Mouse (Mus musculus): ENCODE measurements around the gene Micall1. TPM values are rescaled to one million over a fixed set of nuclear protein-coding genes. Genes with fewer than 3 reads are reported as not detected.

Gene Micall1
- polyA plus RNA-seq, 1 experiment from 2014 or later, result 11.9 TPM

DNA sequence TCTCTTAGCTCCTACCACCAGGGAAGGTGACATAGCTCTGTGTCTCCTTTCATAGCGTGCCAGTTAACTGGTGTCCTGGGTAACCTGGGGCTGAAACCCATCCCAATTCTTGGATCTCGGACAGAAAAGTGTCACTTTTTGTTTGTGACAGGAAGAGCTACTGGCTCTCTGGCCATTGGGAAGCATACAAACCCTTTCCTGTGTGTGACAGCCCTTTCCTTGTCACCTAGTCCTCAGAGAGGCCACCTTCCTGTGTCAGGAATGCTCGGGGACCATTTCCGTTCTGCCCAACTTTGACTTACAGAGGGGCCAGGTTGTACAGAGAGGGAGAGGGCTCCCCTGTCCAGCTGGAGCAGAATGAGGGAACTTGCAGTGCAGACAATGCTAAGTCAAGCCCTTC, 9.2 kb upstream of the Micall1 start:
- Histone ChIP-seq H3K4me1 (peaks cover 32% of the 10 kb centered on the region), H3K4me3 (replicated peaks) (no peak overlapping the region), H3K27ac (peak overlapping the region; percentile 88; the same call in 1 of the 2 replicates), H3K4me2 (no peak overlapping the region), H3K36me3 (peaks cover 2% of the 10 kb centered on the region; the same call in 1 of the 2 replicates), H3K9ac (no peak overlapping the region), H3K9me3 (no peaks in the 10 kb centered on the region), H3K27me3 (replicated peaks) (no peaks in the 10 kb centered on the region)
- ATAC-seq (ENCODE audit: insufficient read depth, low FRiP score, low read depth), result no peak
- WGBS, result 72% methylated on average over 4 of the region's 4 CpGs

DNA sequence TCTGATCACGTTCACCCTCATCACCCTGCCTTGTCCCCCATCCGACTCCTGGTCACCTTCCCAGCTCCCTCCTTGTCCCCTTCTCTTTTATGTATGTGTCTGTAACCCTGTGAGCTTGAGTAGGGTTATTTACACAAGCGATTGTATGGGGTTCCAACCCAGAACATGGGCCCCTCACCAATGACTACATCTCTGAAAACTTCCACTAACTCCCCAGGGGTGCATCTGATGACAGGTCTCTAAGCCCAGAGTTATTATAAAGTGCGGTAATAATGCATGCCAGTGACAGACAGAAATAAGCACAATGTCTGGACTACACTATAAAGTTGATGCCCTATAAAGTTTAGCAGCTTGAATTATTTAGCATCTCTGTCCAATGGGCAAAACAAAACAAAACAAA, 8.3 kb upstream of the Micall1 start:
- Histone ChIP-seq H3K4me1 (peaks cover 32% of the 10 kb centered on the region), H3K9me3 (no peaks in the 10 kb centered on the region), H3K27me3 (replicated peaks) (no peaks in the 10 kb centered on the region), H3K9ac (no peak overlapping the region), H3K27ac (no peak overlapping the region), H3K36me3 (no peaks in the 10 kb centered on the region; the same call in 1 of the 2 replicates), H3K4me3 (replicated peaks) (no peak overlapping the region), H3K4me2 (no peak overlapping the region)
- ATAC-seq (ENCODE audit: insufficient read depth, low FRiP score, low read depth), result no peak
- WGBS, result 67% methylated on average over 4 of the region's 4 CpGs

DNA sequence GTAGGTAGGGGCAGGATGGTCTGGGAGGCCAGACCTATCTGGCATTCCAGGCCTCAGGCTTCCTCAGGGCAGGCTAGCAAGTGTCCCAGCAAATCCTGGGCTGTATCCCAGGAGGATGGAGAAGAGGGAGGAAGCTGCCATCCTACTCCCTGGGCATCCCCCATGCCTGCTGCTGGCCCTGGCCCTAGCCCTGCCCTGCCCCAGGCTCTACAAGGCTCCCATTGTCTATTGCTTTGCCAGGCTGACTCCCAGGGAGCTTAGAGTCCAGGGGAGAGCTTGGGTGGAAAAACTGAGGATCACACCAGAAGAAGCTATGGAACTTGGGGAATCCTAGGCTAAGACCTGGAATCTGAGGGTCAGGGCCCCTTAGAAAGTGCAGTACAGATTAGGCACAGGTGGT, 7.2 kb upstream of the Micall1 start:
- no peaks in the 10 kb centered on the region for H3K9me3 ChIP-seq
- ATAC-seq (ENCODE audit: insufficient read depth, low FRiP score, low read depth), result no peak
- peaks cover 29% of the 10 kb centered on the region for H3K4me1 ChIP-seq
- no peak overlapping the region for H3K4me3 ChIP-seq (replicated peaks)
- no peak overlapping the region for H3K4me2 ChIP-seq
- no peaks in the 10 kb centered on the region for H3K27me3 ChIP-seq (replicated peaks)
- no peak overlapping the region for H3K27ac ChIP-seq
- no peak overlapping the region for H3K9ac ChIP-seq
- H3K36me3 ChIP-seq, result no peaks in the 10 kb centered on the region

DNA sequence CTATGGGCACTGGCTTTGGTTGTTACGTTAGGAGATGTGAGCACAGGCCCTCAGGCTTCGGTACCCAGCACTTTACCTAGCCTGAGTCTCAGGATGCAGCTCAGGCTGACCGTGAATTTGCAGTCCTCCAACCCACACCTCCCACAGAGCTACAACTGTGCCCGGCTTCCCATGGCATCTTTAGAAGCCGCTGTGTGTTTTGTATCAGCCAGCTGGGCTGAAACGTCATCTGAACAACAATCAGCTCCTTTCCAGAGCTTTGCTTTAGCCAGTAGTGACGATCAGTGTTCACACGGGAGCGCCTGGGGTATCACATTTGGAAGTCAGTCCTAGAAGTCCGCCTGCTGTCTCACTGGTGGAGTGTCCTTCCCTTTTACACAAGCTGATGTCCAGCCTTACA, 5.4 kb upstream of the Micall1 start:
- no peak overlapping the region for H3K4me2 ChIP-seq
- no peaks in the 10 kb centered on the region for H3K9me3 ChIP-seq
- no peaks in the 10 kb centered on the region for H3K27me3 ChIP-seq (replicated peaks)
- no peak overlapping the region for H3K9ac ChIP-seq
- H3K27ac ChIP-seq, result no peak overlapping the region
- ATAC-seq (ENCODE audit: insufficient read depth, low FRiP score, low read depth), result no peak
- peaks cover 17% of the 10 kb centered on the region for H3K4me1 ChIP-seq
- H3K4me3 ChIP-seq (replicated peaks), result no peak overlapping the region
- 79% methylated on average over 10 of the region's 10 CpGs for WGBS
- no peaks in the 10 kb centered on the region for H3K36me3 ChIP-seq

DNA sequence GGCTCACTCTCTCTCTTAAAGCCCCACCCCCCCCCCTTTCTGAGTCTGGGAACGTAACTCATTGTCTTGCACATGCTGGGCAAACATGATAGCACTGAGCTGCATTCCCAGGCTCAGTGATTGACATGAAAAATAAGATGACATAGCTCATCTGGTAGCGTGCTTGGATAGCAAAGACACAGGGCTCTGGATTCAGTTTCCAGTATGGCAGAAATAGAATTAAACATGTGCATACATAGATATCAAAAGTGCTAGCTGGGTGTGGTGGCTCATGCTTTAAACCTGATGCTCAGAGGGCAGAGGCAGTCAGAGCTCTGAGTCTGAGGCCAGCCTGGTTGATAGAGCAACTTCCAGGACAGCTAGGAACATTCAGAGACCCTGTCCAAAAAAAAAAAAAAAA, 2.9 kb upstream of the Micall1 start:
- H3K36me3 ChIP-seq, result no peaks in the 10 kb centered on the region
- H3K4me2 ChIP-seq, result no peak overlapping the region
- WGBS, result 52% methylated on average over 2 of the region's 2 CpGs
- no peak overlapping the region for H3K4me3 ChIP-seq (replicated peaks)
- H3K9me3 ChIP-seq, result no peaks in the 10 kb centered on the region
- ATAC-seq (ENCODE audit: insufficient read depth, low FRiP score, low read depth), result no peak
- H3K27ac ChIP-seq, result no peak overlapping the region
- H3K27me3 ChIP-seq (replicated peaks), result no peaks in the 10 kb centered on the region
- peaks cover 22% of the 10 kb centered on the region for H3K4me1 ChIP-seq
- no peak overlapping the region for H3K9ac ChIP-seq

DNA sequence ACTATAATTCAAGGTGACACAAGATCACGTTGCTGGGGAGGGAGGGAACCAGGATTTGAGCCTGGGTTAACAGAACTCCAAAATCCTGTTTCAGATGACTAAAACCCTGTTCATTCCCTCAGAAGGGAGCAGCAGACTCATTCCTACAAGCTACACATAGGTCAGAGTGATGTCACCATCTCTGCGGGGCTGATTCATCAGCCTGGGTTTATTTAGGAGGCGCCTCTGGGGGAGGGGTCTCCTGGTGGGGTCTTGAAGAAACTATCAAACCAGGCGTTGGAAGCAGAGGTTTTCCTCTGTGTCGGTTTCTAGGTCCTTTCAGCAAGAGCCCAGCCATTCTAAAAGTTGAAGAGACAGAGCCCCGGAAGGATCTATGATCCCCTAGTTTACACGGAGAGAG, 732 bp upstream of the Micall1 start:
- peak overlapping the region; percentile 90 for H3K27ac ChIP-seq
- no peaks in the 10 kb centered on the region for H3K27me3 ChIP-seq (replicated peaks)
- peak overlapping the region; percentile 95 for H3K4me3 ChIP-seq (replicated peaks)
- WGBS, result 20% methylated on average over 7 of the region's 7 CpGs
- H3K4me1 ChIP-seq, result peaks cover 29% of the 10 kb centered on the region
- no peak overlapping the region; the same call in 1 of the 2 replicates for H3K9ac ChIP-seq
- H3K9me3 ChIP-seq, result no peaks in the 10 kb centered on the region
- H3K36me3 ChIP-seq, result no peaks in the 10 kb centered on the region
- no peak for ATAC-seq (ENCODE audit: insufficient read depth, low FRiP score, low read depth)
- peak overlapping the region; percentile 95 for H3K4me2 ChIP-seq

DNA sequence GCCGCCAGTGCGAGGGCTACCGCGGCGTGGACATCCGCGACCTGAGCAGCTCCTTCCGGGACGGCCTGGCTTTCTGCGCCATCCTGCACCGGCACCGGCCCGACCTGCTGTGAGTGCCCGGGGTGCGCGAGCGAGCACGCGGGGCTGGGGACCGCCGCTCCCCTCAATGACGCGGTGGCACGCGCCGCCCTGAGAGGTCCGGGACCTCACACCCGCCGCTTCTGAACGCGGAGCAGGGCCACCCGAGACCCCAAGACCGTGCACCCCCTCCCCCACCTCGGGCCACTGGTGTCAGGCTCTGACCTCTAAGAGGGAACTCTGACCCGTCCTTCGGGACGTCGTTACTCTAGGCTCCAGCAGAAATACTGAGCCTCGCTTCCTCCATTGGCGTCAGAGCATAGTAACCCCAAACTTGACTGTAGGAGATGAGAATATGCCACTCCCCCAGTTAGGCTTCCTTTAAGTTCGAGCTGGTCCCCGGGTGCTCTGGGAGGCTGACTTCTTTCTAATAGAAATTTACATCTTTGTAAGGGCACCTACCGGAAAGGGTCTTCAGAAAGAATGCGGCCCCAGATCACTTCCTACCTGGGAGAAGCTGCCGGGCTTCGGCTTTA, 730 bp downstream of the Micall1 start:
- under 1% methylated on average over 46 of the region's 46 CpGs for WGBS
- H3K9ac ChIP-seq, result peak overlapping the region; percentile 96
- H3K27ac ChIP-seq, result peak overlapping the region; percentile 90
- no peaks in the 10 kb centered on the region for H3K36me3 ChIP-seq
- peak overlapping the region; percentile 95 for H3K4me2 ChIP-seq
- H3K9me3 ChIP-seq, result no peaks in the 10 kb centered on the region
- H3K4me3 ChIP-seq (replicated peaks), result peak overlapping the region; percentile 95
- ATAC-seq (ENCODE audit: insufficient read depth, low FRiP score, low read depth), result peak; percentile 51
- no peaks in the 10 kb centered on the region for H3K27me3 ChIP-seq (replicated peaks)
- peaks cover 29% of the 10 kb centered on the region for H3K4me1 ChIP-seq

DNA sequence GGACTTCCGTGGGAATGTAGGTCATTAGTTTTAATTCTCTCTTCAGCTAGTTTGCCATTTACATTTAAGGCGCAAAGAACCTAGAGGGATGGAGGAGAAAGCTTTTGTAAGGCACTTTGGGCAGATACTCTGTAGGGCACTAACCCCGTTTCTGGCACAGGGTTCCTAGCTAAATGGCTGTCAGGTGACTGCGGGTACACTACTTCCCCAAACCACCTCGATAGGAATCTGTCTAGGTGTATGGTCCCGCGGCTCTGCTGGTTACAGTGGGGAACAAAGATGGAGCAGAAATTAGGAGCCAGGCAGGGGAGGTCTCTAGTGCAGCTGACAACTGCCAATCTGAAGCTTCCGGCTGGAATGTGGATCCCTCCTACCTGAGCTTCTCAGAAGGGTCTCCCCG, 1.3 kb downstream of the Micall1 start:
- peak overlapping the region; percentile 96 for H3K9ac ChIP-seq
- no peaks in the 10 kb centered on the region for H3K27me3 ChIP-seq (replicated peaks)
- ATAC-seq (ENCODE audit: insufficient read depth, low FRiP score, low read depth), result no peak
- WGBS, result 22% methylated on average over 9 of the region's 9 CpGs
- H3K4me3 ChIP-seq (replicated peaks), result peak overlapping the region; percentile 95
- 0 out of 2 replicates have a peak, but pooled peaks cover 5% of the 10 kb centered on the region for H3K36me3 ChIP-seq
- peak overlapping the region; percentile 90 for H3K27ac ChIP-seq
- H3K4me2 ChIP-seq, result peak overlapping the region; percentile 95
- H3K9me3 ChIP-seq, result no peaks in the 10 kb centered on the region
- peaks cover 29% of the 10 kb centered on the region for H3K4me1 ChIP-seq

DNA sequence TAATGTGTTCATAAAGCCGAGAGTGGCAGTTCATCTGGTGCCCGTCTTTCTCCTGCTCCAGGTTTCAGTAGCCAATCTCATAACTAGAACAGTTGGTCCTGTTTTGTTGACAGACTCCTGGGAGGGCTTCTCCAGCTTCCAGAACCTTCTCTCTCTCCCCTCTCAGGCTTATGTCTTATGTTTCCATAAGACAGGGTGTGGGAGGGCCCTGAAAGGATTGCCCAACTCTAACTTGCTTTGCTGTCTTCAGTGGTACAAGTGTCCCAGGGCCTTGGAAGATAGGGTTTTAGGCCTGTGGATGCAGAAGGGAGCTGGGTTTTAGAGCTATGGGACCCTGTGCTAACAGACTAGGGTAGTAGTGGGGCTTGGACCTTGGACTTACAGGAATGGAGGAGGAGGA, 1.8 kb downstream of the Micall1 start:
- Histone ChIP-seq H3K27me3 (replicated peaks) (no peaks in the 10 kb centered on the region), H3K27ac (no peak overlapping the region; the same call in 1 of the 2 replicates), H3K4me2 (peak overlapping the region; percentile 95), H3K9me3 (no peaks in the 10 kb centered on the region), H3K4me3 (replicated peaks) (peak overlapping the region; percentile 95), H3K4me1 (peaks cover 29% of the 10 kb centered on the region), H3K36me3 (0 out of 2 replicates have a peak, but pooled peaks cover 7% of the 10 kb centered on the region), H3K9ac (peak overlapping the region; percentile 19; the same call in 1 of the 2 replicates)
- WGBS, result 71% methylated on average over 2 of the region's 2 CpGs
- no peak for ATAC-seq (ENCODE audit: insufficient read depth, low FRiP score, low read depth)

DNA sequence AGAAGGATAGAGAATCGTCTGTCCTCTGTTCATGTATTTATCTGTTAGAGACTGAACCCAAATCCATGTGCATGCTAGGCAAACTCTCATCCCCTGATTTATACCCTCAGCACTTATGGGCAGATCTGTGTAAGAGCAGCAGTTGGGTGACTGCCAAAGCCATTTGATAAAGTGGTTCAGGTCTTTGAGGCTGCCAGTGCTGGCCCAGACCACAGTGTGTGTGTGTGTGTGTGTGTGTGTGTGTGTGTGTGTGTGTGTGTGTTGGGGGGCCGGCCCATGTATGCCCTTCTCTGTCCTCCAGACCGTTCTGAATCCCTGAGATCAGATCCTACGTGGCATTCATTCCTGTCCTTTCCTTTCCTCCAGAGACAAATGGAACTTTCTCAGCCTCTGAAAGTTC, 3.1 kb downstream of the Micall1 start:
- Histone ChIP-seq H3K4me1 (peaks cover 29% of the 10 kb centered on the region), H3K9me3 (no peaks in the 10 kb centered on the region), H3K27me3 (replicated peaks) (no peaks in the 10 kb centered on the region), H3K9ac (no peak overlapping the region), H3K36me3 (0 out of 2 replicates have a peak, but pooled peaks cover 7% of the 10 kb centered on the region), H3K4me3 (replicated peaks) (peak overlapping the region; percentile 95; the same call in 1 of the 2 replicates), H3K27ac (peak overlapping the region; percentile 23; the same call in 1 of the 2 replicates), H3K4me2 (peak overlapping the region; percentile 95)
- 41% methylated on average over 4 of the region's 4 CpGs for WGBS
- no peak for ATAC-seq (ENCODE audit: insufficient read depth, low FRiP score, low read depth)

DNA sequence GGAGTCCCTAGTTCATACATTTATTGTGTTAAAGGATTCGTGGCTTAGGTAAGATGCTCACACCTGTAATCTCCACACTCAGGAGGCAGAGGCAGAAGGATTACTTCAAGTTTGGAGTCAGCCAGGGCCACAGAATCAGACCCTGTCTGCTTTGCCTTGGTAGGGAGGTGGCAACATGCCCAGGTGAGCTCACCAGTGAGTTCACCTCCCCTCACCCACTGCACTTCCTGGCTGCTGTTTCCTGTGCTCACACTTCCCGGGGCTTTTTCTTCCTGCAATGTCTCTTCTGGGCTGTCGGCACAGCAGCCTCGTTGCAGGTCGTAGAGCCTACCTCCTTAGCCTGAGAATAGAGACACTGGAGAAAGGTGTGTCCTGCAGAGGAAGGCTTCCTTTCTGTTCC, 6.6 kb downstream of the Micall1 start:
- H3K9me3 ChIP-seq, result no peaks in the 10 kb centered on the region
- H3K27me3 ChIP-seq (replicated peaks), result no peaks in the 10 kb centered on the region
- no peak overlapping the region for H3K4me2 ChIP-seq
- no peak for ATAC-seq (ENCODE audit: insufficient read depth, low FRiP score, low read depth)
- peaks cover 11% of the 10 kb centered on the region for H3K36me3 ChIP-seq
- H3K27ac ChIP-seq, result no peak overlapping the region
- peaks cover 15% of the 10 kb centered on the region for H3K4me1 ChIP-seq
- no peak overlapping the region for H3K9ac ChIP-seq
- no peak overlapping the region for H3K4me3 ChIP-seq (replicated peaks)
- WGBS, result 53% methylated on average over 5 of the region's 5 CpGs

DNA sequence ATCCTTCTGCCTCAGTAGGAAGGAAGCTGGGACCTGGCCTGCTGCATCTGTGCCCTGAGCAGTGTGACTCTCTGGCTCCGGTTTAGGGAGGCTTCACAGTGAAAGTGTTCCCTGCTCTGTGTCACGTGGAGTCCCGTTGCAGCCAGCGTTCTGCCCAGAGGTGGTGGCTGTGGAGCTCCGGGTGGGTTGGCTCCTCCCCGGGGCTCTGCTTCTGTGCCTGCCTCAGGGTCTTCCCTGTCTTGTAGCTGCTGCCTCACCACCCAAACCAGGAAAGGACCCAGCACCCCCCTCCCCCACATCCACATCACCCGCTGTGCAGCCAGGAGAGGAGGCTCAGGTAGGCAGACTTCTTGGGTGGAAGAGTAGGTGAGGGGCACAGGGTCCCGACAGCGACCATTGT, 10.8 kb downstream of the Micall1 start:
- WGBS, result 84% methylated on average over 9 of the region's 9 CpGs
- H3K27me3 ChIP-seq (replicated peaks), result no peaks in the 10 kb centered on the region
- peaks cover 29% of the 10 kb centered on the region for H3K36me3 ChIP-seq

More for the DNA sequence above, 10.8 kb downstream of the Micall1 start:
- H3K9ac ChIP-seq, result no peak overlapping the region
- H3K9me3 ChIP-seq, result no peaks in the 10 kb centered on the region
- H3K27ac ChIP-seq, result no peak overlapping the region
- ATAC-seq (ENCODE audit: insufficient read depth, low FRiP score, low read depth), result no peak
- no peaks in the 10 kb centered on the region for H3K4me1 ChIP-seq
- no peak overlapping the region for H3K4me3 ChIP-seq (replicated peaks)
- no peak overlapping the region for H3K4me2 ChIP-seq
